Mouse (Mus musculus) C2C12 (cell line): ENCODE results near the gene Ccl6.

Experiments used
- CTCF ChIP-seq: IDR thresholded peaks from one replicate; pipeline ENCODE4 v1.5.1; 2011; ENCODE audit not compliant: control insufficient read depth, insufficient read depth, insufficient read length
- FOSL1 ChIP-seq: IDR thresholded peaks from one replicate; pipeline ENCODE4 v1.8.0; 2011; ENCODE audit warnings: mild to moderate bottlenecking, low read length; ENCODE audit not compliant: poor library complexity, insufficient read depth, severe bottlenecking
- MYOD1 ChIP-seq: IDR thresholded peaks from one replicate; pipeline ENCODE4 v1.6.1; 2011; ENCODE audit warnings: low read depth; ENCODE audit not compliant: control insufficient read depth, insufficient read length
- USF1 ChIP-seq: IDR thresholded peaks from one replicate; pipeline ENCODE4 v1.6.1; 2011; ENCODE audit warnings: low read depth, mild to moderate bottlenecking, control low read depth, moderate library complexity

DNA sequence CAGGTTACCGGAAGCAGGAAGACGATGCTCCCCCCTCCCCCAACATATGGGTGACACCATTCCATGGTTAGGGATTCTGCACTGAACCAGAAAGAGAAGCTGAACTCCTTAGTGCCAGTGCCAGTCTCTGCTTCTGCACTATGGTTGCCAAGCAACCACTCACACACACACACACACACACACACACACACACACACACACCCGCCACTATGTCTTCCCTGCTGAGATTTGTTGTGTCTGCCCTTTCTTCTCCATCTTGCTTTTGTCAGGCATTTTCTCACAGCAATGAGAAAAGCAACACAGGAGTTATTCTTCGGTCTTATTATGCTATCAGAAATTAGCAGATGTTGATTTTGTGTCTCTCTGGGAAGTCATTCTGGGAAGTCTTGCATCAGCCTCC lies 41.5 kb upstream of the Ccl6 start:
- TF ChIP-seq CTCF: no peak
- no peak for TF ChIP-seq MYOD1
- no peak for TF ChIP-seq USF1
- TF ChIP-seq FOSL1: no peak
